Mouse (Mus musculus): ENCODE measurements around the gene Ms4a4a. TPM values are rescaled to one million over a fixed set of nuclear protein-coding genes. Genes with fewer than 3 reads are reported as not detected.
"Not testable (repeated sequence)": the region's sequence is repeated elsewhere in the genome, so short reads cannot be mapped to it uniquely, and the experiment has no call there.

The Ms4a4a gene
- polyA plus RNA-seq, 1 experiment from 2014 or later, result 2.1 TPM

DNA sequence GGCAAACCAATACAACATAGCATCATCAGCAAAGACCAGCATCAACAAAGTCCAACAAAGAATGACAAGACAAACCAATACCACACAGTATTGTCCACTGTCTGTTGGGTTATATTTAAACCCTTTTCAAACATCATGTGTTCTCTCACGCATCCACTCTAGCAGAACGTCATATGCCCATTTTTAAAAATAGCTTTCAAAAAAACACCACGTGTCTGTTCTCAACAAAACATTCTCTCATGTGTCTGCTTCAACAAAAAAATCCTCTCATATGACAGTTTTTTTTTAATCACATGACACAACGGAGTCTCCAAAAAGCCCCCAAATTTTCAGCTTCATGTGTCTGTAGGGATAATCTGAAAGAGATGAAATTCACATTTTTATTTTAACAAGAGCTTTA is 12.4 kb downstream of the Ms4a4a start:
- Histone ChIP-seq H3K27me3 (no peaks in the 10 kb centered on the region), H3K9me3 (no peaks in the 10 kb centered on the region), H3K27ac (no peak overlapping the region), H3K9ac (no peak overlapping the region), H3K4me1 (replicated peaks) (no peaks in the 10 kb centered on the region), H3K36me3 (no peaks in the 10 kb centered on the region), H3K4me2 (no peak overlapping the region), H3K4me3 (no peak overlapping the region)
- ATAC-seq (ENCODE audit: low FRiP score), result no peak
- WGBS, result 85% methylated on average over 4 of the region's 4 CpGs

DNA sequence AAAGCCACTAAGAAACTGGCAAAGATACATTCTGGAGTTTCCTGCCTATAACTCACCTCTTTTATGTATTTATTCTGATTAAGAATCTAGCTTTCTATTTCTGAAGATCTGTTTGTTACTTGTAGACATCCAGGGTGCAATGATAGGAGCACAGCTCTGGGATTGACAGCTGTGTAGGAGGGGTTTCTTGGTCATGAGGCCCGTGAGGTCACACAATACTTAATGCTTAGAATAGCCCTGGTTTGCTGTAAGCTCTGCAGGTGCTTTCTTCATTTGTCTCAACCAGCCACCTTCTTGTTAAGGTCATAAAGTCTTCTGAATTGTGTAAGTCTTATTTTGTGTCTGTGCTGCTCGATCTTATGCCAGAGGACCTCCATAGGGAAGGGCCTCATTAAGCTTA is 13.6 kb downstream of the Ms4a4a start:
- Histone ChIP-seq H3K4me1 (replicated peaks) (no peaks in the 10 kb centered on the region), H3K4me3 (no peak overlapping the region), H3K36me3 (no peaks in the 10 kb centered on the region), H3K9ac (no peak overlapping the region), H3K9me3 (no peaks in the 10 kb centered on the region), H3K27me3 (no peaks in the 10 kb centered on the region), H3K27ac (no peak overlapping the region), H3K4me2 (no peak overlapping the region)
- no peak for ATAC-seq (ENCODE audit: low FRiP score)
- 86% methylated on average over 2 of the region's 2 CpGs for WGBS

DNA sequence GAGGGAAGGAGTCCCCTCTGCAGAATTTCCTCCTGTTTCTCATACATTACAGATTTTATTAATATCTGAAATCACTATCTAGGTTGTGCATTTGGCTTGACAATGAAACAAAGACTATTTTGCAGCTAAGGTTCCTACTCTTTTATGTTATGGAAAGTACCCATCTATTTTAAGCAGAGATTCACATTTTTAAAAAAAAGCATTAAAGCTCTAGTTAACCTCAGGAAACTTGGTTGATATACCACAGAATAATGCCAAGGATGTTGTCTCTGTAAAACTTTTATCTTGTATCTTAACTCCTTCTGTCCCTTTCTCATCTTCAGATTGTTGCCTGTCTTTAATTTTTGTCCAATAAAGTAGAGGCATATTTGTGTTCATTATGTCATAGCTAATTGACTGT is 20.4 kb downstream of the Ms4a4a start:
- no peaks in the 10 kb centered on the region for H3K36me3 ChIP-seq

DNA sequence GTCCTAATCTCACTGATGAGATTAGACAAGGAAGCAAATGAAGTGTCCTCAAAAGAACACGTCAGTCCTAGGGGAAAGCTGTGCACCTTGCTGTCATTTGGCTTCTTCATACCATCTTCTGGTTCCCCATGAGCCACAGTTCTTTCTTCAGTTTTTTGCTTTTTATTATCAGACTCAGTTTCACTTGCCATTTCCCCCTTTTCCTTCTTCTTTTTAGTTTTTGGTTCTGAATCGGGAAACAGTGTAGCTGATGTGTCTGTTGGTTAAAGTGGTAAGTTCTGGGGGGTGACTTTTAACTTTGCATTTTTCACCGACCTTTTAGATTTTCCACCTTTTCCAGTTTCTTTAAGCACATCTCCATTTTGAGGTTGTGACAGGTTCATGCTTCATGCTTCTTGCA is 29.2 kb downstream of the Ms4a4a start, which contains the start of gene Ms4a4c:
Gene Ms4a4c (plus strand): TSS at position 244 of the 400 bp plus-strand sequence.
- Histone ChIP-seq H3K27ac (no peak within 1 kb of the TSS), H3K36me3 (no peaks in the 10 kb centered on the region), H3K4me2 (no peak within 1 kb of the TSS), H3K9ac (no peak within 1 kb of the TSS), H3K4me1 (replicated peaks) (no peaks in the 10 kb centered on the region), H3K4me3 (no peak within 1 kb of the TSS), H3K27me3 (no peaks in the 10 kb centered on the region), H3K9me3 (no peaks in the 10 kb centered on the region)
- WGBS, result 88% methylated on average over 3 of the region's 3 CpGs
- ATAC-seq (ENCODE audit: low FRiP score), result no peak

More for the DNA sequence above, 20.4 kb downstream of the Ms4a4a start:
- no peak for ATAC-seq (ENCODE audit: low FRiP score)
- Histone ChIP-seq H3K9ac (no peak overlapping the region), H3K9me3 (no peaks in the 10 kb centered on the region), H3K4me1 (replicated peaks) (no peaks in the 10 kb centered on the region), H3K27me3 (no peaks in the 10 kb centered on the region), H3K4me3 (no peak overlapping the region), H3K4me2 (no peak overlapping the region), H3K27ac (no peak overlapping the region)

DNA sequence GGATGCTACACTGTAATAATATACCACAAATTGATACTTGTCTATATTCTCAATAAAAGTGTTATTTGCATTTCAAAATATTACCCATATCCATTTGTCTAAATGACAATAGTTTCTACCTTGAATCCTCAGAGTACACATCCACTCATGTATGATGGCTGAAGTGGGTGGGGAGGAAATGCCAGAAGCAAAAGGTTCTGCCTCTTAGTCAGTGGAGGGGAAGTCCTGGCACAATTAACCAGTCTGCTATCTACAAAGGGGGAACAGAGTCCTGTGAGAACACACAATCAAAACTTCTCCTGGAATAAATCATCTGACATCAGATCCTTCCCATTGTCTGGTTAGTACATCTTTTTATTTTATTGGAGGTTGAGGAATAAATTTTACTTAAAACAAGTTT is 32.1 kb downstream of the Ms4a4a start:
- no peaks in the 10 kb centered on the region for H3K36me3 ChIP-seq
- ATAC-seq (ENCODE audit: low FRiP score), result no peak
- no peaks in the 10 kb centered on the region for H3K27me3 ChIP-seq
- no peaks in the 10 kb centered on the region for H3K4me1 ChIP-seq (replicated peaks)
- no peak overlapping the region for H3K9ac ChIP-seq
- H3K4me2 ChIP-seq, result no peak overlapping the region
- no peak overlapping the region for H3K4me3 ChIP-seq
- no peak overlapping the region for H3K27ac ChIP-seq
- H3K9me3 ChIP-seq, result no peaks in the 10 kb centered on the region

DNA sequence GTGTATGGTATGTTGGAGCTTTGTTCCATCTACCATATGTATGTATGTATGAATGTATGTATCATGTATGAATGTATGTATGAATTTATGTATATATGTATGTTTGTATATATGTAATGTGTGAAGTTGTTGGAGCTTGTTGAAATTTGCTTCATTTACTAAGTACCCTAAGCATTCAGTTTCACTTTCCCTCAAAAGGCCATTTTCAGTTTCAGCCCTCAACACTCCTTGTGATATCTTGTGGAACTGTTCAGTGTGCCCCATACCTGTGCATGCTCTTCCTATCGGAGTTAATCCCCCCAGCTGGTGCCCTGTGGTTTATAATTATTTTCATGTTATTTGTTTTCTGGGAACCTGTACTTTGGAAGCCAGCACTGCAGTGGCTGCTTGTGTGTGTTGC is 33.3 kb downstream of the Ms4a4a start:
- H3K36me3 ChIP-seq, result no peaks in the 10 kb centered on the region
- ATAC-seq (ENCODE audit: low FRiP score), result no peak
- H3K9ac ChIP-seq, result no peak overlapping the region
- H3K4me1 ChIP-seq (replicated peaks), result no peaks in the 10 kb centered on the region
- H3K4me2 ChIP-seq, result no peak overlapping the region
- no peak overlapping the region for H3K4me3 ChIP-seq
- H3K27me3 ChIP-seq, result no peaks in the 10 kb centered on the region
- 87% methylated on average over 1 of the region's 1 CpGs for WGBS
- H3K9me3 ChIP-seq, result no peaks in the 10 kb centered on the region
- H3K27ac ChIP-seq, result no peak overlapping the region

DNA sequence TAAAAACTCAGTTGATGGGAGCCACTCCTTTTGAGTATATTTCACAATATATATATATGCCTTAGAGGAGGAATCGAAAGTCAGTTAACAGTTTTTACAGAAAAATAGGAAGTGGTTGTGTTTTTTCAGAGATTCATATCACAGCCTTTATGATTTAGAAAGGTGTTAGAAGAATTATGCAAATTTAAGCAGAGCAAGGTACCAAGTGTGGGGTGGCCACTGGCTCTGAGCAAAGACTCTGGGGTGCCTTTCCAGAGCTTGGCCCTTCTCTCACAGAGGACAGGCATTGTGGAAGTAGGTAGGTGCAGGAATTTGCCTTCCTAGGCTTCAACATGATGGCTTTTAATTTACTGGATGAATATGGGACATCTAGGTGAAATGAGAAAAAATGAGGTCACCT is 36.3 kb downstream of the Ms4a4a start:
- Histone ChIP-seq H3K9me3 (no peaks in the 10 kb centered on the region), H3K4me2 (no peak overlapping the region), H3K36me3 (no peaks in the 10 kb centered on the region), H3K27me3 (no peaks in the 10 kb centered on the region), H3K4me1 (replicated peaks) (no peaks in the 10 kb centered on the region), H3K27ac (no peak overlapping the region), H3K4me3 (no peak overlapping the region), H3K9ac (no peak overlapping the region)
- WGBS, result 93% methylated on average over 1 of the region's 1 CpGs
- ATAC-seq (ENCODE audit: low FRiP score), result no peak

DNA sequence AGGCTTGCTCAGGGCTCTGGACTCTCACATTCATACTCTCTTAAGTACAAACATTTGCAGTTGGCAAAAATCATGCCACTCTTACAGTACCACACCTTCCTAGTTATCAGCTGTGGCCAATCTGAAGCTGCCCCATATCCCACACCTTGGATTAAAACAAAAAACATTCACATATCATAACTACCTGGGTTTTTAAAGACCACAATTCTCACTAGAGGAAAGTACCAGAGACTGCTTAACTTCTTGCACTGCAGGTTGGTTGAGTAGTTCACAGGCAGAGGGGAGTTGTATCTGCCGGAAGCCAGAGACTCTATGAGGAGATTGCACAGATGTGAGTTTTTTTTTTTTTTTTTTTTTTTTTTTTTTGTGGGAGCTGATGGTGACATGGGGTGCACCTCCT is 38.8 kb downstream of the Ms4a4a start:
- Histone ChIP-seq H3K9ac (no peak overlapping the region), H3K4me1 (replicated peaks) (no peaks in the 10 kb centered on the region), H3K27ac (no peak overlapping the region), H3K27me3 (no peaks in the 10 kb centered on the region), H3K9me3 (no peaks in the 10 kb centered on the region), H3K36me3 (no peaks in the 10 kb centered on the region), H3K4me2 (no peak overlapping the region), H3K4me3 (no peak overlapping the region)
- 95% methylated on average over 1 of the region's 1 CpGs for WGBS
- no peak for ATAC-seq (ENCODE audit: low FRiP score)

DNA sequence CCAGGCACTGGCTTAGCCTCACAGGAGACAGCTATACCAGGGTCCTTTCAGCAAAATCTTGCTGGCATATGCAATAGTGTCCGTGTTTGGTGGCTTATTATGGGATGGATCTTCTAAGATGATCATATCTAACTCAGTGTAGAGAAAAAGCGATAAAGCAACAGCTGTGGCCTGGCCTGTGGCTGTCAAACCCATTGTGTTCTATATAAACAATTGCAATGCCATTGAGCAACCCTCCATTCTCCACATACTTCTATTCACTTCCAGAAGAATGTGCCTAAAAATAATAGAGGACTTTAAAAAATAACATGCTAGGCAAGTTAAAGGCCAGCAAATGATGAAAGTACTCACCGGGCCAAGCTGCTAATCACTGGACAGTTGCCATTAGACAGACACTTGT is 40.3 kb downstream of the Ms4a4a start:
- no peaks in the 10 kb centered on the region for H3K36me3 ChIP-seq
- ATAC-seq (ENCODE audit: low FRiP score), result no peak
- no peak overlapping the region for H3K9ac ChIP-seq
- H3K27me3 ChIP-seq, result no peaks in the 10 kb centered on the region
- 70% methylated on average over 3 of the region's 3 CpGs for WGBS
- no peaks in the 10 kb centered on the region for H3K9me3 ChIP-seq
- no peak overlapping the region for H3K27ac ChIP-seq
- H3K4me3 ChIP-seq, result no peak overlapping the region
- no peaks in the 10 kb centered on the region for H3K4me1 ChIP-seq (replicated peaks)
- no peak overlapping the region for H3K4me2 ChIP-seq

DNA sequence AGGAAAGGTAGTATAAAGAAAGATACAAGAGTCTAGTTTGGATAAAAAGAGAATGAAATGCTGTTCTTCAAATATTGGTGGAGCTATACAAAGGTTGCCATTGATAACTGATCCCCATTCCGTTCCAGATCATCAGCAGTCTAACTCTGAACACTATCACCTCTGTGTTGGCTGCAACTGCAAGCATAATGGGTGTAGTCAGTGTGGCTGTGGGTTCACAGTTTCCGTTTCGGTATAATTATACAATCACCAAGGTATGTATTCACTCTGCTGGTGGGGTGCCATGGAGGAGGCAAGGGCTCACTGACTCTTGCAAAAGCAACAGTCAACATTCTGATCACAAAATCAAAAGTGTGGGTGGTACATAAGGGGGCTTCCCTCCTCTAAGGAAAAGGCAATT is 43.5 kb downstream of the Ms4a4a start:
- not testable (repeated sequence) for H3K36me3 ChIP-seq; H3K4me3 ChIP-seq; H3K4me2 ChIP-seq; H3K9ac ChIP-seq; H3K9me3 ChIP-seq; H3K27me3 ChIP-seq; ATAC-seq (ENCODE audit: low FRiP score); H3K27ac ChIP-seq; H3K4me1 ChIP-seq (replicated peaks)
- WGBS, result 69% methylated on average over 3 of the region's 3 CpGs

DNA sequence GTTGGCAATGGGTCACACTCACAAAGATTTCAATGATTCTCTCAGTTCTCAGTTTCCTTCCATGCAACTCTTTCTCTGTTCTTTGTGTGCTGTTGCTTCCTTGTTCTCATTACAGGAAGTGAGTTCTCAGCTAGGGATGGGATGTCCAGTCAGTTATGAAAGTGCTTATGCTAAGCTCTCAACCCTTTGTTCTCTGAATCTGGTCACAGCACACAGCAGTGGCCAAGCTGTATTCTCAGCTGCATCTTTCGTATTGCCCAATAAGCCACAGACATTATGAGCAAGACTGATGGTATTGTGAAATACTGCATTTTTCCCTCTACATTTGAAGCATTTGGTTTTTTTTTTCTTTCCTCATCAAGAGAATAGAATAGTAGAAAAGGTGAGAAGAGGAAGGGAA is 55.9 kb downstream of the Ms4a4a start:
- ATAC-seq (ENCODE audit: low FRiP score); H3K36me3 ChIP-seq; H3K4me2 ChIP-seq; H3K4me3 ChIP-seq; H3K9ac ChIP-seq; H3K27me3 ChIP-seq; H3K9me3 ChIP-seq; H3K27ac ChIP-seq; H3K4me1 ChIP-seq (replicated peaks): not testable (repeated sequence)
- WGBS, result 91% methylated on average over 1 of the region's 1 CpGs

DNA sequence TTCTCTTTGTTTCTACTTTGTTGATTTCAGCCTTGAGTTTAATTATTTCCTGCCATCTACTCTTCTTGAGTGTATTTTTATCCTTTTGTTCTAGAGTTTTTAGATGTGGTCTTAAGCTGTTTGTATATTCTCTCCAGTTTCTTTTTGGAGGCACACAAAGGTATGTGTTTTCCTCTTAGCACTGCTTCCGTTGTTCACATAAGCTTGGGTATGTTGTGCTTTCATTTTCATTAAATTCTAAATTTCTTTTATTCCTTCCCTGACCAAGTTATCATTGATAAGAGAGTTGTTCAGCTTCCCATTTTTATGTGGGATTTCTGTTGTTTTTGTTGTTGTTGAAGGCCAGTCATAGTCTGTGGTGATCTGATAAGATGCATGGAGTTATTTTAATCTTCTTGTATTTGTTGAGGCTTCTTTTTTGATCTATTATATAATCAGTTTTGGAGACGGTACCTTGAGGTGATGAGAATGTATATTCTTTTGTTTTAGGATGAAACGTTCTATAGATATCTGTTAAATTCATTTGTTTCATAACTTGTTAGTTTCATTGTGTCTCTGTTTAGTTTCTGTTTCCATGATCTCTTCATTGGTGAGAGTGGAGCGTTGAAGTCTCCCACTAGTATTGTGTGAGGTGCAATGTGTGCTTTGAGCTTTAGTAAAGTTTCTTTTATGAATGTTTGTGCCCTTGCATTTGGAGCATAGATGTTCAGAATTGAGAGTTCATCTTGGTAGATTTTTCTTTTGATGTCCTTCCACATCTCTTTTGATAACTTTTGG is 59.9 kb downstream of the Ms4a4a start:
- Histone ChIP-seq H3K9me3 (no peaks in the 10 kb centered on the region), H3K27ac (no peak overlapping the region), H3K27me3 (no peaks in the 10 kb centered on the region), H3K4me2 (no peak overlapping the region), H3K4me1 (replicated peaks) (no peaks in the 10 kb centered on the region), H3K9ac (no peak overlapping the region), H3K36me3 (no peaks in the 10 kb centered on the region), H3K4me3 (no peak overlapping the region)
- WGBS, result 92% methylated on average over 4 of the region's 4 CpGs
- no peak for ATAC-seq (ENCODE audit: low FRiP score)
